Mouse (Mus musculus): ENCODE measurements around the gene Fggy.

- TF ChIP-seq POLR2A (IDR thresholded peaks at IDR 0.05; ENCODE audit: borderline replicate concordance, low read depth, low read length) (no peak), CTCF (IDR thresholded peaks at IDR 0.05; ENCODE audit: low read depth, low read length) (no peak)
Observed at GRCm38 (mm10) chr4:95915628-95916579, 358.6 kb downstream of the Fggy start.
